Mouse (Mus musculus) MEL (cell line): ENCODE results near the gene Cntnap2. TPM values are rescaled to one million over a fixed set of nuclear protein-coding genes. Genes with fewer than 3 reads are reported as not detected.

Source experiments
- DNase-seq: peaks from one replicate; pipeline ENCODE4 v3.0.0; 2011; ENCODE audit warnings: low read depth, low spot score
- H3K27ac ChIP-seq: 2 replicates; pipeline ENCODE4 v1.5.1; 2012; ENCODE audit warnings: low read depth, mild to moderate bottlenecking, control low read depth, low read length, moderate library complexity; ENCODE audit not compliant: control insufficient read depth
- H3K27me3 ChIP-seq, 2 experiments: fragments of 150-350 bp in 1 of 2; sonication (generic) in 1 of 2; 2 replicates each; pipeline ENCODE4 v1.6.1; 2012; ENCODE audit warnings: low read length in 2 of 2, mild to moderate bottlenecking in 2 of 2, improper control_type of control experiment in 1 of 2, moderate library complexity in 1 of 2; ENCODE audit not compliant: insufficient read depth in 2 of 2, control insufficient read depth in 1 of 2
- H3K36me3 ChIP-seq, 2 experiments: 2 replicates each; pipeline ENCODE4 v1.6.1; 2012 to 2014; ENCODE audit warnings: low read length in 2 of 2, improper control_type of control experiment in 1 of 2, inconsistent platforms in 1 of 2, mild to moderate bottlenecking in 1 of 2; ENCODE audit not compliant: insufficient read depth in 2 of 2, control insufficient read depth in 1 of 2
- H3K4me1 ChIP-seq, 2 experiments: fragments of 150-350 bp in 1 of 2; sonication (generic) in 1 of 2; 2 replicates each; pipeline ENCODE4 v1.6.1; 2012; ENCODE audit warnings: low read length in 2 of 2, improper control_type of control experiment in 1 of 2, mild to moderate bottlenecking in 1 of 2; ENCODE audit not compliant: insufficient read depth in 2 of 2, control insufficient read depth in 1 of 2
- H3K4me3 ChIP-seq, 2 experiments: fragments of 150-350 bp in 1 of 2; sonication (generic) in 1 of 2; 2 replicates each; pipeline ENCODE4 v1.5.1; 2012; ENCODE audit warnings: low read depth in 2 of 2, low read length in 2 of 2, mild to moderate bottlenecking in 2 of 2, moderate library complexity in 2 of 2, control low read depth in 1 of 2, improper control_type of control experiment in 1 of 2; ENCODE audit not compliant: control insufficient read depth in 1 of 2, insufficient read depth in 1 of 2
- H3K79me2 ChIP-seq: 2 replicates; pipeline ENCODE4 v1.6.1; 2012; ENCODE audit warnings: mild to moderate bottlenecking, low read length, moderate library complexity; ENCODE audit not compliant: control insufficient read depth, poor library complexity, insufficient read depth
- H3K9ac ChIP-seq: 2 replicates; pipeline ENCODE4 v1.6.1; 2012; ENCODE audit warnings: low read depth, mild to moderate bottlenecking, control low read depth, low read length, moderate library complexity; ENCODE audit not compliant: control insufficient read depth, poor library complexity, severe bottlenecking
- H3K9me3 ChIP-seq: fragments of 150-350 bp; sonication (generic); replicated peaks from 2 replicates; pipeline ENCODE4 v1.6.1; 2012; ENCODE audit warnings: mild to moderate bottlenecking, low read length, improper control_type of control experiment, moderate library complexity; ENCODE audit not compliant: insufficient read depth
- BHLHE40 ChIP-seq: IDR thresholded peaks from 2 replicates; pipeline ENCODE4 v1.6.1; 2012; ENCODE audit warnings: low read depth, mild to moderate bottlenecking, inconsistent platforms, low read length, improper control_type of control experiment, borderline replicate concordance
- CHD2 ChIP-seq: IDR thresholded peaks from 2 replicates; pipeline ENCODE4 v1.6.1; 2011; ENCODE audit warnings: low read length, improper control_type of control experiment
- CTCF ChIP-seq, 3 experiments: IDR thresholded peaks in 2 of 3; conservative IDR thresholded peaks in 1 of 3; 2 replicates each; pipeline ENCODE4 v1.5.1; 2011 to 2012; ENCODE audit warnings: low read length in 3 of 3, low read depth in 2 of 3, mild to moderate bottlenecking in 2 of 3, improper control_type of control experiment in 1 of 3, inconsistent platforms in 1 of 3, mixed read lengths in 1 of 3, moderate library complexity in 1 of 3; ENCODE audit not compliant: control insufficient read depth in 1 of 3, insufficient read depth in 1 of 3, poor library complexity in 1 of 3, severe bottlenecking in 1 of 3
- ELF1 ChIP-seq: IDR thresholded peaks from 2 replicates; pipeline ENCODE4 v1.6.1; 2014; ENCODE audit warnings: low read depth, mild to moderate bottlenecking, inconsistent platforms, low read length, improper control_type of control experiment, moderate library complexity
- EP300 ChIP-seq, 2 experiments: IDR thresholded peaks; 2 replicates each; pipeline ENCODE4 v1.6.1; 2011; ENCODE audit warnings: improper control_type of control experiment in 2 of 2, low read length in 2 of 2, low read depth in 1 of 2, mild to moderate bottlenecking in 1 of 2
- ETS1 ChIP-seq: IDR thresholded peaks from 2 replicates; pipeline ENCODE4 v1.6.1; 2012; ENCODE audit warnings: low read depth, mild to moderate bottlenecking, inconsistent platforms, low read length, improper control_type of control experiment, moderate library complexity
- GABPA ChIP-seq: IDR thresholded peaks from 2 replicates; pipeline ENCODE4 v1.6.1; 2012; ENCODE audit warnings: low read depth, mild to moderate bottlenecking, inconsistent platforms, low read length, improper control_type of control experiment, moderate library complexity
- HCFC1 ChIP-seq: IDR thresholded peaks from 2 replicates; pipeline ENCODE4 v1.6.1; 2012; ENCODE audit warnings: low read depth, mild to moderate bottlenecking, inconsistent platforms, low read length, improper control_type of control experiment, moderate library complexity
- KAT2A ChIP-seq: conservative IDR thresholded peaks from 2 replicates; pipeline ENCODE4 v1.6.1; 2012; ENCODE audit warnings: low read depth, low read length, improper control_type of control experiment, inconsistent platforms
- MAX ChIP-seq: IDR thresholded peaks from 2 replicates; pipeline ENCODE4 v1.6.1; 2011; ENCODE audit warnings: low read length, improper control_type of control experiment
- MAZ ChIP-seq: IDR thresholded peaks from 2 replicates; pipeline ENCODE4 v1.6.1; 2012; ENCODE audit warnings: low read depth, mild to moderate bottlenecking, inconsistent platforms, low read length, improper control_type of control experiment
- MXI1 ChIP-seq: IDR thresholded peaks from 2 replicates; pipeline ENCODE4 v1.6.1; 2011; ENCODE audit warnings: mild to moderate bottlenecking, low read depth, low read length, improper control_type of control experiment
- MYC ChIP-seq: IDR thresholded peaks from 2 replicates; pipeline ENCODE4 v1.6.1; 2011; ENCODE audit warnings: low read depth, mild to moderate bottlenecking, low read length, improper control_type of control experiment, moderate library complexity
- NRF1 ChIP-seq: IDR thresholded peaks from 2 replicates; pipeline ENCODE4 v1.6.1; 2014; ENCODE audit warnings: low read depth, mild to moderate bottlenecking, inconsistent platforms, low read length, improper control_type of control experiment, moderate library complexity; ENCODE audit not compliant: poor library complexity, insufficient read depth, severe bottlenecking
- POLR2AphosphoS2 ChIP-seq: IDR thresholded peaks from 2 replicates; pipeline ENCODE4 v1.6.1; 2011; ENCODE audit warnings: low read length, improper control_type of control experiment
- POLR2AphosphoS5 ChIP-seq: IDR thresholded peaks from 2 replicates; pipeline ENCODE4 v1.6.1; 2012; ENCODE audit warnings: low read depth, borderline replicate concordance, mild to moderate bottlenecking, inconsistent platforms, low read length, moderate library complexity, mixed read lengths
- RCOR1 ChIP-seq: IDR thresholded peaks from 2 replicates; pipeline ENCODE4 v1.6.1; 2012; ENCODE audit warnings: low read depth, mild to moderate bottlenecking, inconsistent platforms, low read length, improper control_type of control experiment
- TAL1 ChIP-seq: IDR thresholded peaks from 2 replicates; pipeline ENCODE4 v1.6.1; 2012; ENCODE audit warnings: mild to moderate bottlenecking, inconsistent platforms, low read length, moderate library complexity, mixed read lengths
- USF2 ChIP-seq, 2 experiments: IDR thresholded peaks; 2 replicates each; pipeline ENCODE4 v1.6.1; 2011 to 2012; ENCODE audit warnings: improper control_type of control experiment in 2 of 2, low read length in 2 of 2, borderline replicate concordance in 1 of 2, inconsistent platforms in 1 of 2, low read depth in 1 of 2, mild to moderate bottlenecking in 1 of 2; ENCODE audit not compliant: insufficient read depth in 1 of 2
- ZNF384 ChIP-seq: IDR thresholded peaks from 2 replicates; pipeline ENCODE4 v1.6.1; 2012; ENCODE audit warnings: low read depth, mild to moderate bottlenecking, inconsistent platforms, low read length, improper control_type of control experiment
- polyA plus RNA-seq, 2 experiments: library from polyadenylated mRNA; stranded (reverse) in 1 of 2; unstranded in 1 of 2; fragments of >175 nt in 1 of 2; fragments of >200 nt in 1 of 2; gene quantifications; 2 replicates each; pipeline versions ENCODE4 v1.2.1 to v1.2.4; 2012; ENCODE audit warnings: low replicate concordance in 2 of 2, low read depth in 1 of 2; ENCODE audit not compliant: insufficient read length in 2 of 2, insufficient read depth in 1 of 2, missing spikeins in 1 of 2
- total RNA-seq: library from RNA; depleted of rRNA; stranded (reverse); fragments of 300-350 nt; gene quantifications from 2 replicates; pipeline ENCODE4 v1.2.3, GENCODE M21; 2012

Gene Cntnap2
- total and polyA plus RNA-seq, 3 experiments: 0.01 TPM; not detected in 2

GRCm38 (mm10) chr6:46675081-46675480, 1615.9 kb downstream of the Cntnap2 start:
- Histone ChIP-seq H3K4me3 (no peak overlapping the region), H3K79me2 (no peaks in the 10 kb centered on the region), H3K9me3 (no peaks in the 10 kb centered on the region), H3K36me3 (no peaks in the 10 kb centered on the region), H3K9ac (no peak overlapping the region), H3K4me1 (no peaks in the 10 kb centered on the region), H3K27ac (no peak overlapping the region), H3K27me3 (no peaks in the 10 kb centered on the region)
- no peak for DNase-seq
- TF ChIP-seq USF2 (IDR thresholded peaks at IDR 0.05; ENCODE audit: borderline replicate concordance in 1 of 2, insufficient read depth in 1 of 2, low read depth in 1 of 2, low read length in 2 of 2): no peak
- no peak for TF ChIP-seq KAT2A
- TF ChIP-seq CHD2: no peak
- TF ChIP-seq GABPA: no peak
- no peak for TF ChIP-seq POLR2AphosphoS2
- no peak for TF ChIP-seq TAL1
- no peak for TF ChIP-seq ETS1
- TF ChIP-seq EP300 (IDR thresholded peaks at IDR 0.05; ENCODE audit: low read depth in 1 of 2, low read length in 2 of 2): no peak
- TF ChIP-seq HCFC1: no peak
- no peak for TF ChIP-seq MXI1
- no peak for TF ChIP-seq CTCF (IDR thresholded peaks at IDR 0.05 in 2 of 3, conservative IDR thresholded peaks at IDR 0.05 in 1 of 3; ENCODE audit: control insufficient read depth in 1 of 3, insufficient read depth in 1 of 3, low read depth in 2 of 3, low read length in 3 of 3, poor library complexity in 1 of 3, severe bottlenecking in 1 of 3)
- no peak for TF ChIP-seq MAX

GRCm38 (mm10) chr6:46675621-46676020, 1616.5 kb downstream of the Cntnap2 start:
- H3K4me3 ChIP-seq: no peak overlapping the region
- no peak for DNase-seq
- no peaks in the 10 kb centered on the region for H3K79me2 ChIP-seq
- H3K9ac ChIP-seq: no peak overlapping the region
- TF ChIP-seq ETS1: no peak
- no peak for TF ChIP-seq EP300 (IDR thresholded peaks at IDR 0.05; ENCODE audit: low read depth in 1 of 2, low read length in 2 of 2)
- no peak for TF ChIP-seq MAZ
- no peak for TF ChIP-seq BHLHE40
- no peak for TF ChIP-seq NRF1
- TF ChIP-seq POLR2AphosphoS5: no peak
- TF ChIP-seq TAL1: no peak
- TF ChIP-seq HCFC1: no peak
- no peak for TF ChIP-seq POLR2AphosphoS2
- TF ChIP-seq ELF1: no peak
- TF ChIP-seq KAT2A: no peak
- TF ChIP-seq RCOR1: no peak
- TF ChIP-seq MYC: no peak
- TF ChIP-seq ZNF384: no peak
- TF ChIP-seq, all 39 proteins: peak for 0
- H3K36me3 ChIP-seq: no peaks in the 10 kb centered on the region
- no peaks in the 10 kb centered on the region for H3K27me3 ChIP-seq
- H3K9me3 ChIP-seq: no peaks in the 10 kb centered on the region
- H3K4me1 ChIP-seq: no peaks in the 10 kb centered on the region
- no peak overlapping the region for H3K27ac ChIP-seq
